Mouse (Mus musculus) heart, adult 2 months (tissue): ENCODE measurements around the gene Siva1.
A peak's percentile ranks its signal among the peaks of the same experiment; 100 is the strongest.

Experiments
- CTCF ChIP-seq: fragments of 200-600 bp; IDR thresholded peaks from 2 replicates; pipeline ENCODE4 v1.8.1; 2022; ENCODE audit warnings: antibody characterized with exemption, mild to moderate bottlenecking, moderate library complexity
- EP300 ChIP-seq: fragments of 200-500 bp; IDR thresholded peaks from 2 replicates; pipeline ENCODE4 v1.6.1; 2011; ENCODE audit warnings: low read depth, low read length, control low read depth; ENCODE audit not compliant: insufficient read depth
- POLR2A ChIP-seq: fragments of 200-500 bp; IDR thresholded peaks from 2 replicates; pipeline ENCODE4 v1.6.1; 2011; ENCODE audit warnings: mild to moderate bottlenecking, low read depth, low read length, control low read depth; ENCODE audit not compliant: insufficient read depth

- no peak for TF ChIP-seq POLR2A
- no peak for TF ChIP-seq CTCF
- TF ChIP-seq EP300, result peak; percentile 73
Observed at GRCm38 (mm10) chr12:112670718-112671393, 26.4 kb downstream of the Siva1 start.
